Mouse (Mus musculus): Measurements from ENCODE around the gene Slc26a3.

DNA sequence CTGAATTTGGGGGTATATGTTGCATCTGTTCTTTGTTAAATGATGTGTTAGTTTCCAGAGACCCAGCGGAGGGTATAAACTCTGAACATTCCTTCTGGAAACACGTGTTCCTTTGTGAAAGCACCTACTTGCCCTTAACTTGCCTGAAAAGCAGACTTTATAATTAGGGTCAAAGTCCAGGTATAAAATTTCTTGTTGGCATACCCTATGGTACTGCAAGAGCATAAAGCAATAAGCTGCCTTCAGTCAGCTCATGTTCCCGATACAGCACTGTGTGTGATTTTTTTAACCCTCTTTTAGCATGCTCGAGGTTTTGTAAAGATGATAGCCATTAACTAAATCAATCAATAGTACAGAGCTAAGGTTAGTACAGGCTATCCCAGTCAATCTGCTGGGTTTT lies 71.9 kb downstream of the Slc26a3 start:
- TF ChIP-seq CTCF (IDR thresholded peaks at IDR 0.05; ENCODE audit: insufficient read depth, low read depth, low read length), result no peak
- TF ChIP-seq POLR2A (IDR thresholded peaks at IDR 0.05; ENCODE audit: insufficient read depth, low read depth, low read length), result no peak
